Mouse (Mus musculus) erythroblast, embryonic 14.5 days (primary cell): Measurements from ENCODE around the gene Ubqln4. TPM values are rescaled to one million over a fixed set of nuclear protein-coding genes. Genes with fewer than 3 reads are reported as not detected.

ENCODE experiments used
- H3K27me3 ChIP-seq: 2 replicates; pipeline ENCODE4 v1.6.1; 2012; ENCODE audit warnings: inconsistent platforms; ENCODE audit not compliant: control insufficient read depth
- H3K36me3 ChIP-seq: 2 replicates; pipeline ENCODE4 v1.6.1; 2012; ENCODE audit warnings: mild to moderate bottlenecking, inconsistent platforms; ENCODE audit not compliant: control insufficient read depth
- H3K4me1 ChIP-seq: 2 replicates; pipeline ENCODE4 v1.6.1; 2012; ENCODE audit warnings: inconsistent platforms; ENCODE audit not compliant: control insufficient read depth
- H3K4me3 ChIP-seq: replicated peaks from 2 replicates; pipeline ENCODE3; 2012; ENCODE audit warnings: moderate library complexity, mild to moderate bottlenecking, inconsistent platforms
- H3K9me3 ChIP-seq: 2 replicates; pipeline ENCODE4 v1.6.1; 2012; ENCODE audit warnings: low read length, inconsistent platforms, mixed read lengths; ENCODE audit not compliant: control insufficient read depth
- GATA1 ChIP-seq: IDR thresholded peaks from 2 replicates; pipeline ENCODE4 v1.6.1; 2012; ENCODE audit warnings: low read length, inconsistent platforms, mixed read lengths
- TAL1 ChIP-seq: IDR thresholded peaks from 3 replicates; pipeline ENCODE4 v1.6.1; 2012; ENCODE audit warnings: low read length, inconsistent platforms, mixed read lengths
- polyA plus RNA-seq: library from polyadenylated mRNA; stranded (reverse); fragments of >175 nt; gene quantifications from 2 replicates; pipeline ENCODE4 v1.2.3, GENCODE M21; 2012

Ubqln4 gene
- polyA plus RNA-seq, 1 experiment: 2.6 TPM

DNA sequence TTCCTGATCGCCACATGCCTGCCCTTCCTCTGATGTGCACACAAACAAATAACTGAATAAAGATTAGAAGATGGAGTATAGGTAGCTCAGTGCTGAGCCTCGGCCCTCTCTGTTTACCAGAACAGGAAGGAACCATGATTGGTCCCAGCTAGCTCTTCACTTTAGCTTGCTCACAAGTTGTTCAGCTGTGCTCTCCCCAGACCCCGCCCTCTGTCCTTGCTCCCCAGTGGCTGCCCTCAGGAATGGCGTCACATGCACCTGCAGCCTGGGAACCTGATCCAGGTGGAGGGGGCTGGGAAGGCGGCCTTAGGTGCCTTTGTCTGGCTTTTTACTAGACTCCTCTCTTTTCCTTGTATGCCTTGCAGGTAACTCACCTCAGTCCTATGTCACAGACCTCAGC, 61.6 kb downstream of the Ubqln4 start:
- H3K27me3 ChIP-seq: peaks cover 6% of the 10 kb centered on the region
- no peak overlapping the region for H3K4me3 ChIP-seq
- H3K9me3 ChIP-seq: no peaks in the 10 kb centered on the region
- H3K4me1 ChIP-seq: peaks cover 20% of the 10 kb centered on the region
- no peaks in the 10 kb centered on the region for H3K36me3 ChIP-seq
- TF ChIP-seq TAL1: no peak

DNA sequence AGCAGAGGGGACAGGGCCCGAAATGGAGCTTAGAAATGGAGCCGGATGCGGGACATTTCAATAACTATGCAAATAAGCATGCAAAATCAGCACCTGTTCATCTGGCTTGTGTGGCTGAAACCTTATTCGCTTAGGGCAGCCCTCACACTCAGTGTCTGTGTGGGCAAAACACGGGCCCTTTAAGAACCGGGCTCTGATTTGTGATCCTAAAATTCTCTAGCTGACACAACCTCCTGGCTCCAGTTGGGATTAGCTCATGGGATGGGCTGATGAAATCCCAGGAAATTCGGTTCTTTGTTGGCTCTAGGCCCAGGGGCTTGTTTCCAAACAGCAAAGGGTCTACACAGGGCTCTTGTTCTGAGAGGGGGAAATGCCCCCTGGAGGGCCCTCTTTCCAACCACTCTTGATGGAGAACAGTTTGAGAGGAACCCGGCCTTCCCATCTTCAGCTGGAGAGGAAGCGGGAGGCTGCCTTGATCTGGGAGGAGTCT, 62.4 kb downstream of the Ubqln4 start:
- Histone ChIP-seq H3K36me3 (no peaks in the 10 kb centered on the region), H3K27me3 (peaks cover 14% of the 10 kb centered on the region), H3K9me3 (no peaks in the 10 kb centered on the region), H3K4me3 (no peak overlapping the region), H3K4me1 (peaks cover 28% of the 10 kb centered on the region)
- TF ChIP-seq GATA1 (no peak), TAL1 (no peak)

DNA sequence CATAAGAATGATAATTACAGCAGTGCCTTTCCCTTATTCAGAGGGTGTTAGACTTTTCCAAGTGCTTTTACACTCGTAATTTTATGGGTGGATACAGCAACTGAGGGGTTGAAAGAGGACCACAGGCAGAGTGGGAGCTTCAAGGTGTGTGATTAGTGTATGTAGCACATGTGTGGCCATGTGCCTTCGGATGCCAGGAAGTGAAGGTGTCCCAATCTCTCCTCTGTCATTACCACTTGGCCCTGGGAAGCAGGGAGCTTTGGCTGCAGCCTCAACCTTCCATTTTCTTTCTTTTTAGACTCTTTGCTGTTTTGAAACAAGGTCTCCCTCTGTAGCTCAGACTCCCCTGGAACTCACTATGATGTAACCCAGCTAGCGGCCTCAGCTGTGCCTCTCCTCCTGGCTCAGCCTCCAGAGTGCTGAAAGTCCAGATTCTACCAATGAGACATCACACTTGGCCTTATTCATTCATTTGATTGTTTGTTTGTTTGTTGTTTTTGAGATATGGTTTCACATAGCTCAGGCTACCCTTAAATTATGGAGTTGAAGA, 63.5 kb downstream of the Ubqln4 start:
- peaks cover 39% of the 10 kb centered on the region for H3K4me1 ChIP-seq
- TF ChIP-seq GATA1: no peak
- TF ChIP-seq TAL1: no peak

DNA sequence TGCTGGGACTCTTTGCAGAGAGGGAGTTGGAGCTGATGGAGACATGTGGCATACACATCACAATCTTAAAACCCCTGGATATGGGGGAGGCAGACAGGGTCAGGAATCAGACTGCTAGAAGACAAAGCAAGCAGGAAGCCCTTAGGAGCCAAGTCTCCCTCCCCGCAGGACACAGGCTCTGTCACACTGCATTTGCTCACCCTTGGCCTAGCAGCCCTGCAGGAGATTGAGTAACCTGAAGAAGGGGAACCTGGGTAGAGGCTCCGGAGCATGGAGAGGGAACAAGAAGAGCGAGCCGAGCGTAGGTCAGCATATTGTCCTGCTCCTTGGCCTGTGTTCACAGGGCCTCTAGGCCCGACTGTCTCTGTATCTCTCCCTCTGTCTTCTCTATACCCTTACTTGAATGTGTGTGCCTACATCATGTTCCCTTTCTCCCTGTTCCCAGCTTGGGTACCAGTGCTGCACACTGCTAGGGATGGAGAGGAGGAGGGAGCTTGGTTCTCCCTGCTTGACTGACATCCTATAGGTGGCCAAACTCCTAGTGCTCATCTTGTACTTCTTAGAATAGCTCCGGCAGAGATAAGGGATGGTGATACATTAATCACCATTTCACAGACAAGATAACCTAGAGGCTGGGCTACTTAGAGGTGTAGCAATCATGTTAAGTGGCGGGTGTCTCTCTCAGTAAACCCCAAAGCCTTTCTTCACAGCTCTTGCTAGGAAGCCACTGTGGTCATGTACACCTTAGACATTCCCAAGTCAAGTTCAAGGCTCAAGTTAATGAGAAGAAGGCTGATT, 64.7 kb downstream of the Ubqln4 start:
- Histone ChIP-seq H3K27me3 (peaks cover 29% of the 10 kb centered on the region), H3K9me3 (no peaks in the 10 kb centered on the region), H3K4me3 (no peak overlapping the region), H3K36me3 (no peaks in the 10 kb centered on the region), H3K4me1 (peaks cover 52% of the 10 kb centered on the region)
- TF ChIP-seq GATA1: no peak
- TF ChIP-seq TAL1: no peak

More for the DNA sequence above, 63.5 kb downstream of the Ubqln4 start:
- Histone ChIP-seq H3K27me3 (peaks cover 25% of the 10 kb centered on the region), H3K36me3 (no peaks in the 10 kb centered on the region), H3K4me3 (no peak overlapping the region), H3K9me3 (no peaks in the 10 kb centered on the region)

Other genes starting within 250 kb of the Ubqln4 start
- gene Glmp, start 228.7 kb upstream of the Ubqln4 start, polyA plus RNA-seq: 4.4 and 10.8 TPM in 2 replicates
- gene Tmem79, start 217.6 kb upstream of the Ubqln4 start, polyA plus RNA-seq: 0.09 and 0.25 TPM in 2 replicates
- 16.0 and 20.1 TPM in 2 replicates for gene Smg5, start 217.5 kb upstream of the Ubqln4 start, polyA plus RNA-seq
- gene Paqr6, start 189.2 kb upstream of the Ubqln4 start, polyA plus RNA-seq: 1.8 and 3.4 TPM in 2 replicates
- not detected in 2 replicates for gene Bglap3, start 181.0 kb upstream of the Ubqln4 start, polyA plus RNA-seq
- gene Bglap2, start 175.1 kb upstream of the Ubqln4 start, polyA plus RNA-seq: not detected in 2 replicates
- gene Bglap, start 169.3 kb upstream of the Ubqln4 start, polyA plus RNA-seq: not detected in 2 replicates
- gene Pmf1, start 143.4 kb upstream of the Ubqln4 start, polyA plus RNA-seq: 40.0 and 42.2 TPM in 2 replicates
- 1.1 and 1.2 TPM in 2 replicates for gene Slc25a44, start 128.6 kb upstream of the Ubqln4 start, polyA plus RNA-seq
- 0.11 and 0.12 TPM in 2 replicates for gene Sema4a, start 92.6 kb upstream of the Ubqln4 start, polyA plus RNA-seq
- gene Lmna, start 43.8 kb upstream of the Ubqln4 start, polyA plus RNA-seq: 137 and 158 TPM in 2 replicates
- 0.01 and 0.02 TPM in 2 replicates for gene Mex3a, start 21.4 kb upstream of the Ubqln4 start, polyA plus RNA-seq
- gene Rab25, start 5.5 kb upstream of the Ubqln4 start, polyA plus RNA-seq: not detected in 2 replicates
- 7.4 and 12.2 TPM in 2 replicates for gene Lamtor2, start 684 bp upstream of the Ubqln4 start, polyA plus RNA-seq
- 6.5 and 12.3 TPM in 2 replicates for gene Ssr2, start 22.1 kb downstream of the Ubqln4 start, polyA plus RNA-seq
- 0.13 and 0.87 TPM in 2 replicates for gene Arhgef2, start 52.2 kb downstream of the Ubqln4 start, polyA plus RNA-seq
- not detected in 2 replicates for gene Rxfp4, start 99.4 kb downstream of the Ubqln4 start, polyA plus RNA-seq
- 0.32 and 0.37 TPM in 2 replicates for gene Khdc4, start 132.0 kb downstream of the Ubqln4 start, polyA plus RNA-seq
- gene Rit1, start 163.1 kb downstream of the Ubqln4 start, polyA plus RNA-seq: 3.6 and 4.6 TPM in 2 replicates
- gene Syt11, start 221.4 kb downstream of the Ubqln4 start, polyA plus RNA-seq: 0.02 TPM in 1 of 2 replicates, not detected in the other